Mouse (Mus musculus): ENCODE results near the gene Hoxd13.
A peak's percentile ranks its signal among the peaks of the same experiment; 100 is the strongest.

Gene Hoxd13

GRCm38 (mm10) chr2:74709465-74710419, 41.6 kb downstream of the Hoxd13 start:
- DNase-seq, result no peak

- DNase-seq, result no peak
Measured at GRCm38 (mm10) chr2:74710929-74711543, 42.9 kb downstream of the Hoxd13 start.

- peak; percentile 87 for DNase-seq
Measured at GRCm38 (mm10) chr2:74711721-74712621, 43.9 kb downstream of the Hoxd13 start, which contains the start of the genes Hoxd3 and Hoxd4. TSS of gene Hoxd3 (plus strand) at chr2:74711927. TSS of gene Hoxd4 (plus strand) at chr2:74711929.

GRCm38 (mm10) chr2:74713239-74714150, 45.4 kb downstream of the Hoxd13 start:
- DNase-seq, result peak; percentile 32

GRCm38 (mm10) chr2:74714156-74714789, 46.2 kb downstream of the Hoxd13 start:
- peak; percentile 23 for DNase-seq

- DNase-seq, result no peak
Measured at GRCm38 (mm10) chr2:74714881-74715280, 46.8 kb downstream of the Hoxd13 start.

- peak; percentile 94 for DNase-seq
Measured at GRCm38 (mm10) chr2:74715504-74716241, 47.6 kb downstream of the Hoxd13 start.

- DNase-seq, result no peak
Measured at GRCm38 (mm10) chr2:74720384-74720783, 52.3 kb downstream of the Hoxd13 start.

- no peak for DNase-seq
Measured at GRCm38 (mm10) chr2:74720955-74721491, 52.9 kb downstream of the Hoxd13 start.

Data from kidney, adult 18-20 months (tissue).